Mouse (Mus musculus) liver, embryonic 14.5 days (tissue): ENCODE results near the gene Rapgef4. TPM values are rescaled to one million over a fixed set of nuclear protein-coding genes. Genes with fewer than 3 reads are reported as not detected.

Source experiments
- ATAC-seq: fragments of 200-750 bp; cut with Nextera tagmentation; 2 replicates; pipeline ENCODE4 v1.8.0; 2017; ENCODE audit warnings: moderate number of reproducible peaks, mild to moderate bottlenecking, moderate library complexity; ENCODE audit not compliant: insufficient read depth
- DNase-seq, 3 experiments: peaks; one replicate each; pipeline ENCODE4 v3.0.0-alpha.2; 2012 to 2013; ENCODE audit warnings: low read depth in 3 of 3, low spot score in 3 of 3
- H3K27ac ChIP-seq: fragments of 300-500 bp; sonication (generic); 2 replicates; pipeline ENCODE4 v1.5.1; 2014; ENCODE audit warnings: moderate library complexity, mild to moderate bottlenecking, control low read depth, inconsistent platforms
- H3K27me3 ChIP-seq: fragments of 300-500 bp; sonication (generic); 2 replicates; pipeline ENCODE4 v1.6.1; 2014; ENCODE audit warnings: mild to moderate bottlenecking, low read length, moderate library complexity; ENCODE audit not compliant: control insufficient read depth, insufficient read depth
- H3K36me3 ChIP-seq: fragments of 300-500 bp; sonication (generic); replicated peaks from 2 replicates; pipeline ENCODE4 v1.6.1; 2014; ENCODE audit warnings: low read depth; ENCODE audit not compliant: control insufficient read depth, insufficient read depth
- H3K4me1 ChIP-seq, 2 experiments: fragments of 200-500 bp in 1 of 2; fragments of 300-500 bp in 1 of 2; sonication (generic) in 1 of 2; replicated peaks; 2 replicates each; pipeline ENCODE4 v1.6.1; 2012 to 2014; ENCODE audit warnings: antibody characterized with exemption in 1 of 2, inconsistent platforms in 1 of 2, low read length in 1 of 2; ENCODE audit not compliant: control insufficient read depth in 2 of 2, insufficient read depth in 2 of 2
- H3K4me2 ChIP-seq: fragments of 300-500 bp; sonication (generic); 2 replicates; pipeline ENCODE4 v1.6.1; 2014; ENCODE audit warnings: low read depth, mild to moderate bottlenecking, control low read depth, moderate library complexity
- H3K4me3 ChIP-seq, 2 experiments: fragments of 200-500 bp in 1 of 2; fragments of 300-500 bp in 1 of 2; sonication (generic) in 1 of 2; 2 replicates each; pipeline ENCODE4 v1.5.1; 2012 to 2014; ENCODE audit warnings: low read depth in 2 of 2, low read length in 2 of 2, mild to moderate bottlenecking in 2 of 2, control low read depth in 1 of 2, inconsistent platforms in 1 of 2, moderate library complexity in 1 of 2; ENCODE audit not compliant: insufficient read depth in 1 of 2
- H3K9ac ChIP-seq: fragments of 300-500 bp; sonication (generic); replicated peaks from 2 replicates; pipeline ENCODE4 v1.6.1; 2014; ENCODE audit warnings: mild to moderate bottlenecking, control low read depth, moderate library complexity
- H3K9me3 ChIP-seq: fragments of 300-500 bp; sonication (generic); 2 replicates; pipeline ENCODE4 v1.6.1; 2016; ENCODE audit warnings: low read length, mixed read lengths; ENCODE audit not compliant: control insufficient read depth
- CTCF ChIP-seq: IDR thresholded peaks from 2 replicates; pipeline ENCODE4 v1.5.1; 2016; ENCODE audit warnings: antibody characterized with exemption, low read depth, control low read depth
- EP300 ChIP-seq: IDR thresholded peaks from 2 replicates; pipeline ENCODE4 v1.6.1; 2016; ENCODE audit warnings: antibody characterized with exemption, low read depth
- WGBS: fragments of 180-500 bp; shearing (Covaris S2); extraction: QIAGEN DNeasy Blood & Tissue Kit; methylation state at CpG from one replicate; pipeline ENCODE4 v1.1.7; 2014; ENCODE audit not compliant: insufficient replicate concordance; 5-methylcytosine and 5-hydroxymethylcytosine counted together
- polyA plus RNA-seq, 2 experiments: library from polyadenylated mRNA; depleted of rRNA in 1 of 2; stranded (reverse) in 1 of 2; unstranded in 1 of 2; fragments of >200 nt; fragmentation: Nextera tagmentation in 1 of 2; extraction: Ambion mirVana in 1 of 2; gene quantifications; 2 replicates each; pipeline versions ENCODE4 v1.2.1 to v1.2.3; 2012 to 2014

The Rapgef4 gene
- polyA plus RNA-seq, 2 experiments, result 2.2 to 4.2 TPM

DNA sequence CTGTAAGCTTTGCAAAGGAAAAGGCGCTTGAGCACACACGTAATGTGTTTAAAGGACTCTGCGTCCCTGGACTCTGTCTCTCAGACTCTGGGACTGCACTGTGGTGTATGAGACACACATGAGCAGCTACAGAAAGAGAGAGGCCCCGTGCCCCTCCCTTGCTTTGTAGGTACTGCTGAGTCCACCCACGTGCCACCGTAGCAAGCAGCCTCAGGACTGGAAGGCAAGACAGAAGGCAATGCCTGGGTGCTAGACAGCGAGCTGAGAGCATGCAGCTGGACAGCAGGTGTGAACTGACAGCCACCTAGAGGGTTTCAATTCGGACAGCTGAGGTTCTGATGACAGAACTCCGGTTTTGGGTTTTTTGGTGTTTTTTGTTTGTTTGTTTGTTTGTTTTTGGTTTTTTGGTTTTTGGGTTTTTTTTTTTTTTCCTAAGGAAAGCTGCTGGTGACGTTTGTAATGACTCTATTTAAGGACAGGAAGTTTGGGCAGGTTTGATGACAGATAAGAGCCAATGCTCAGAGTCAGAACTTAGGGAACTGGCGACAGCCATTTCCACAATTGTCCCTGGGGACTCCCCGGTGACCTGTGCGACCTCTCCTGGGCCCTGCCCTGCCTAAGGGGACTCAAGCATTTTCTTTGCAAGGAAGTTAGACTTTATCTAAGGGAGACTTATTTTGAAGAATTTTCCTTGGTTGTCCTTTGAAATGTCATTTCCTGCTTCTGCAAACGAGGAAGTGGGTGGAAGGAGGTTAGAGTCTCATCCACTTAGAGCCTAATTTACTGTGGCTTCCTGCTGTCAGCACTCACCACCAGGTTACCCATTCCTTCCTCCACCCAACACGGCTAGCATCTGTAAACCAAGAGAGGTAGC is 136.3 kb downstream of the Rapgef4 start:
- Histone ChIP-seq H3K27ac (no peak overlapping the region), H3K4me3 (no peak overlapping the region), H3K4me1 (peaks cover 0 to 2% of the 10 kb centered on the region in 2 experiments; a peak in 2 of 4 replicates), H3K9ac (no peak overlapping the region), H3K9me3 (no peaks in the 10 kb centered on the region), H3K4me2 (no peak overlapping the region), H3K27me3 (no peaks in the 10 kb centered on the region), H3K36me3 (no peaks in the 10 kb centered on the region)
- ATAC-seq, result no peak
- TF ChIP-seq CTCF (no peak), EP300 (no peak)
- WGBS, result 21% methylated on average over 15 of the region's 15 CpGs
- no peak for DNase-seq

DNA sequence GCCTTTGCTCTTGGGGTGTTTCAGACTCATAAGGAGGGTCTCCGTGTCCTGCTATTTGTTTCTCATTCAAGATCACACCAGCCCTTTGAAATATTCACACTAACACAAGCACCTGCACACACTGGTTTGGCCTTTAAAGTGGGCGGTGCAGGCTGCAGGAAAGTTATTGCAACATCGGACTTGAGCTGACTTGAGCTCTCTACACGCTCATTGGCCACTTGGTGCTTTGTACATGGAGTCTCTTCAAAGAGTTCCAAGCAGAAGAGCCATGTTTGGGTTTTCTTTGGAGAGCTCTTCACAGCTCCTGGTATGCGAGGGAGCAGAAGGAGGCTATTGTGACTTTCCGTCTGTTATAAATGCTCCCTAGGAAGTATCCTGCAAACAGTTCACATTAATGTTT is 139.2 kb downstream of the Rapgef4 start:
- H3K27me3 ChIP-seq, result no peaks in the 10 kb centered on the region
- peaks cover 0 to 4% of the 10 kb centered on the region in 2 experiments; a peak in 2 of 4 replicates for H3K4me1 ChIP-seq
- H3K9ac ChIP-seq, result no peak overlapping the region
- no peak for TF ChIP-seq CTCF
- TF ChIP-seq EP300, result no peak
- no peak for ATAC-seq
- no peaks in the 10 kb centered on the region for H3K9me3 ChIP-seq
- H3K4me3 ChIP-seq, result no peak overlapping the region
- H3K4me2 ChIP-seq, result no peak overlapping the region
- DNase-seq, result no peak
- WGBS, result 64% methylated on average over 6 of the region's 6 CpGs
- no peaks in the 10 kb centered on the region for H3K36me3 ChIP-seq
- no peak overlapping the region for H3K27ac ChIP-seq

DNA sequence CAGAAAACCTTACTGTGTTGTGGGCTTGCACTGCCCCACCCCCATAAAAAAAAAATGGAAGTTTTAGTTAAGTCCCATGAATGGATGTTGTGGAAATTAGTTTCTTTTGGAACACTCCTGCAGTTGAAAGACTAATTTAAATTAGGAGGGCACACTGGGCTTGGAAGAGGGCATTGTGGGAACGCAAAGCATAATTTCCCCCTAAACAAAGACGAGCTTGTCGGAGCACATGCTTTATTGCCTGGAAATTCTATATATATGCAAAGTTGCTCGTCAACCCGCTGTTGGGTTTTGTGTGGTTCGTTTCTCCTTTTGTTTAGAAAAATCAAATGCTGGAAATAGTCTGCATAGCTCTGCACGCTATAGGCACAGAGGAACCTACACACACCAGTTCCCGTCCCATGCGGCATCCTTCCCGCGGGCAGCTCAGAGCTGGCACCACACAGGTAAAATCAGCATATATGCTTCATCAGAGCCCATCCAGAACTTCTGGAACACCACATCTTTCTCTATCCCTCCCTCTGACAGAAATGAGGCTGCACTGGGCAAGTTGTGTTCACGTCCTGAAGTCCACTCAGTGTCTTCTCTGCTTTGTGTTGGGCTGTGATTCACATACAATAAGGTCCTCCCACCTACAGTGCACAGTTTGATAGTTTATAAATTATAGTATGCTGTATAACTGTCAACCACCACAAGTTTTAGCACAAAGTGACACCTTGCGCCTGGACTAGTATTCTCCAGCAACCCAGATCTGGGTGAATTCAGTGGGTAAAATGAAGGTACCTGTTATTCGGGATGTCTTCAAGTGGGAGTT is 141.6 kb downstream of the Rapgef4 start:
- H3K9ac ChIP-seq, result no peak overlapping the region
- no peak overlapping the region for H3K4me3 ChIP-seq
- 79% methylated on average over 14 of the region's 14 CpGs for WGBS
- no peaks in the 10 kb centered on the region for H3K9me3 ChIP-seq
- no peak overlapping the region for H3K4me2 ChIP-seq
- no peaks in the 10 kb centered on the region for H3K36me3 ChIP-seq
- DNase-seq (no peak), ATAC-seq (no peak)
- no peaks in the 10 kb centered on the region for H3K27me3 ChIP-seq
- H3K27ac ChIP-seq, result no peak overlapping the region
- H3K4me1 ChIP-seq, result peaks cover 0 to 12% of the 10 kb centered on the region in 2 experiments; a peak in 2 of 4 replicates
- TF ChIP-seq CTCF (no peak), EP300 (no peak)

DNA sequence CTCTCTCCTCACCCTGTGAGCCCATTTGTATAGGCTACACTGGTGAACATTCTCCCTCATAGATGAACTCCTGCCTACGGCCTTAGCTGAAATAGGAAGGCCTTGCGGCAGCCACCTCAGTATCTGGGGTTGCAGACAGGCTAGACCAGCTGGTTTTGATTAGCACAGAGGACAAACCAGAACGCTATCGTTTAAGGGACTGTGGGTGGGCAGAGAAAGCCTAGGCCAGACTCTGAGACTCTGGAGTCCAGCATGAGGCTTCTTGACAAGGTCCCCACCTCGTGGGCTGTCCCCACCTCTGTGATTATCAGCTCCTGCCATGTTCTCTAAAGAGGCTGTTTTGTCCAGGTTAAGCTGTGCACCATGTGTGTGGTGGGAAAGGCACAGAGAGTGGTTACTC is 142.8 kb downstream of the Rapgef4 start:
- H3K9me3 ChIP-seq, result no peaks in the 10 kb centered on the region
- no peak overlapping the region for H3K27ac ChIP-seq
- 19% methylated on average over 5 of the region's 5 CpGs for WGBS
- H3K9ac ChIP-seq, result no peak overlapping the region
- no peak overlapping the region for H3K4me2 ChIP-seq
- H3K4me1 ChIP-seq, result peaks cover 0 to 10% of the 10 kb centered on the region in 2 experiments; a peak in 2 of 4 replicates
- H3K27me3 ChIP-seq, result no peaks in the 10 kb centered on the region
- ATAC-seq (peak; percentile 45; the same call in 1 of the 2 replicates), DNase-seq (no peak)
- TF ChIP-seq CTCF, result no peak
- TF ChIP-seq EP300, result no peak
- H3K4me3 ChIP-seq, result no peak overlapping the region
- H3K36me3 ChIP-seq, result no peaks in the 10 kb centered on the region

DNA sequence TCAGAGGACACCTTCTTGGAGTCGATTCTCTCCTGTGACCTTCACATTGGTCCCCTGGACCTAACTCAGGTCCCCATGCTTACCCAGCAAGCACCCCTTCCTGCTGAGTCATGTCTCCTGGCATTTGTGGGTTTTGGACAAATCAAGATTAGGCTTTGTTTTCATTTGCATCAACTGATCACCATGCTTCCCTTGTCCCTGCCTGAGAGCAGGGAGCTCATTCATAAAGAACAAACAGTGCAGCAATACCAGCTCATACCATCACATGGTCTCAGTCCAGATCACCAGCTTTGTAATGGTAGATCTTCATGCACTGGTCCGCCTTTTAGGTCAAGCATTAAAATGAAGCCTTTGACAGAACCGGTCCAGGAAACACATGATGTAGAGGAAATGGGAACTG is 144.7 kb downstream of the Rapgef4 start:
- DNase-seq (no peak), ATAC-seq (no peak)
- Histone ChIP-seq H3K27ac (no peak overlapping the region), H3K4me1 (peaks cover 0 to 10% of the 10 kb centered on the region in 2 experiments; a peak in 2 of 4 replicates), H3K9ac (no peak overlapping the region), H3K4me3 (no peak overlapping the region), H3K4me2 (no peak overlapping the region), H3K36me3 (no peaks in the 10 kb centered on the region), H3K27me3 (no peaks in the 10 kb centered on the region), H3K9me3 (no peaks in the 10 kb centered on the region)
- WGBS, result 37% methylated on average over 3 of the region's 3 CpGs
- TF ChIP-seq CTCF (no peak), EP300 (no peak)
